Comparison of ENCODE assay signal across 22 mouse cellular contexts in genomic region chr1:91128849-91129248, GRCm38 (mm10). TPM values are rescaled to one million over a fixed set of nuclear protein-coding genes. Genes with fewer than 3 reads are reported as not detected.
A peak's percentile ranks its signal among the peaks of the same experiment; 100 is the strongest.
DNase-seq lines count a peak whose midpoint lies in the region; ATAC-seq and TF ChIP-seq lines count a peak whose summit lies in the region.
"Had no signal": no experiment of that assay in that cellular context is flagged by ENCODE, and none has a peak within 500 bp of the region (broad histone marks: within the 10 kb centered on the region; RNA-seq: fewer than 3 reads in every experiment).

No protein-coding gene starts in this region.

- no peaks in the 10 kb centered on the region for H3K27me3 ChIP-seq in intestine, postnatal 0 days (replicated peaks; ENCODE audit: control insufficient read depth, insufficient read depth, low read length)
- H3K27me3 ChIP-seq in intestine, embryonic 16.5 days (replicated peaks; ENCODE audit: control insufficient read depth, insufficient read depth, low read length), result no peaks in the 10 kb centered on the region
- no peaks in the 10 kb centered on the region for H3K27me3 ChIP-seq in liver, postnatal 0 days (ENCODE audit: insufficient read depth, low read length)
- H3K27me3 ChIP-seq in liver, embryonic 11.5 days (replicated peaks; ENCODE audit: control insufficient read depth, insufficient read depth, low read length), result no peaks in the 10 kb centered on the region
- H3K27me3 ChIP-seq in ES-Bruce4 (ENCODE audit: control insufficient read depth, insufficient read depth, low read length, poor library complexity, severe bottlenecking), result no peaks in the 10 kb centered on the region
- H3K27me3 ChIP-seq: megakaryocyte, embryonic 14.5 days had no signal

- TF ChIP-seq POLR2A in ES-Bruce4 (IDR thresholded peaks at IDR 0.05; ENCODE audit: insufficient read depth, low read length), result no peak
- no peak for TF ChIP-seq POLR2A in bone marrow, adult 2 months (IDR thresholded peaks at IDR 0.05; ENCODE audit: borderline replicate concordance, control insufficient read depth, low read depth, low read length)

- H3K4me3 ChIP-seq in intestine, postnatal 0 days (ENCODE audit: low read depth, low read length), result no peak overlapping the region
- no peak overlapping the region for H3K4me3 ChIP-seq in intestine, embryonic 16.5 days (ENCODE audit: low read length)
- no peak overlapping the region for H3K4me3 ChIP-seq in liver, postnatal 0 days (ENCODE audit: low read depth, low read length)
- no peak overlapping the region for H3K4me3 ChIP-seq in liver, embryonic 11.5 days (ENCODE audit: low read depth, low read length)
- no peak overlapping the region for H3K4me3 ChIP-seq in ES-Bruce4 (ENCODE audit: low read depth, low read length)
- H3K4me3 ChIP-seq in bone marrow, adult 2 months (replicated peaks; ENCODE audit: control insufficient read depth, low read depth, low read length), result no peak overlapping the region
- H3K4me3 ChIP-seq: forebrain, embryonic 10.5 days; megakaryocyte, embryonic 14.5 days had no signal

- peak; percentile 45 for TF ChIP-seq CTCF in intestine, postnatal 0 days (IDR thresholded peaks at IDR 0.05; ENCODE audit: low read depth)
- TF ChIP-seq CTCF in liver, postnatal 0 days (IDR thresholded peaks at IDR 0.05; ENCODE audit: low read depth), result peak; percentile 35
- peak; percentile 30 for TF ChIP-seq CTCF in ES-Bruce4 (IDR thresholded peaks at IDR 0.05; ENCODE audit: low read depth, low read length)
- TF ChIP-seq CTCF in bone marrow, adult 2 months (IDR thresholded peaks at IDR 0.05; ENCODE audit: control insufficient read depth, insufficient read depth, low read length), result peak; percentile 23; the same call in 1 of the 2 replicates

- no peak for ATAC-seq in intestine, postnatal 0 days
- ATAC-seq in intestine, embryonic 16.5 days, result no peak
- no peak for ATAC-seq in liver, postnatal 0 days
- no peak for ATAC-seq in liver, embryonic 11.5 days (replicated peaks; ENCODE audit: low FRiP score)
- no peak for ATAC-seq in erythroblast, adult 5-6 weeks (replicated peaks; ENCODE audit: low FRiP score, poor library complexity, severe bottlenecking)
- ATAC-seq in granulocyte monocyte progenitor cell, adult 5-6 weeks (replicated peaks; ENCODE audit: poor library complexity, severe bottlenecking), result no peak
- ATAC-seq: activated CD4-positive, CD25-positive, alpha-beta regulatory T cell, adult 4 months had no signal

- no peak overlapping the region for H3K27ac ChIP-seq in intestine, postnatal 0 days (ENCODE audit: low read depth, low read length)
- no peak overlapping the region for H3K27ac ChIP-seq in intestine, embryonic 16.5 days (ENCODE audit: low read length)
- H3K27ac ChIP-seq in liver, postnatal 0 days (ENCODE audit: low read depth), result no peak overlapping the region
- H3K27ac ChIP-seq in liver, embryonic 11.5 days (ENCODE audit: low read depth, low read length), result no peak overlapping the region
- no peak overlapping the region for H3K27ac ChIP-seq in ES-Bruce4 (ENCODE audit: insufficient read depth, low read length)
- H3K27ac ChIP-seq in bone marrow, adult 2 months (ENCODE audit: control insufficient read depth, insufficient read depth, low read depth, low read length, poor library complexity), result no peak overlapping the region
- H3K27ac ChIP-seq: forebrain, embryonic 10.5 days had no signal

- no peak overlapping the region for H3K4me2 ChIP-seq in intestine, postnatal 0 days (replicated peaks; ENCODE audit: low read depth)
- no peak overlapping the region for H3K4me2 ChIP-seq in intestine, embryonic 16.5 days (ENCODE audit: low read depth, low read length)
- no peak overlapping the region for H3K4me2 ChIP-seq in liver, postnatal 0 days (ENCODE audit: low read depth, low read length)
- H3K4me2 ChIP-seq in liver, embryonic 11.5 days, result no peak overlapping the region

- 0 out of 2 replicates have a peak, but pooled peaks cover 7% of the 10 kb centered on the region for H3K9me3 ChIP-seq in intestine, postnatal 0 days (ENCODE audit: control insufficient read depth)
- peaks cover 6% of the 10 kb centered on the region; the same call in 1 of the 2 replicates for H3K9me3 ChIP-seq in intestine, embryonic 16.5 days (ENCODE audit: control insufficient read depth, low read length)
- peaks cover 3% of the 10 kb centered on the region for H3K9me3 ChIP-seq in liver, postnatal 0 days (ENCODE audit: low read length)
- no peaks in the 10 kb centered on the region; the same call in 1 of the 2 replicates for H3K9me3 ChIP-seq in liver, embryonic 11.5 days (ENCODE audit: control insufficient read depth, low read length)
- H3K9me3 ChIP-seq in ES-Bruce4 (replicated peaks; ENCODE audit: control insufficient read depth, insufficient read depth, low read length, poor library complexity, severe bottlenecking), result peaks cover 18% of the 10 kb centered on the region

- H3K36me3 ChIP-seq in intestine, postnatal 0 days (ENCODE audit: control insufficient read depth, insufficient read depth), result peaks cover 57% of the 10 kb centered on the region
- peaks cover 17% of the 10 kb centered on the region for H3K36me3 ChIP-seq in intestine, embryonic 16.5 days (ENCODE audit: control insufficient read depth, insufficient read depth, low read length)
- peaks cover 43% of the 10 kb centered on the region for H3K36me3 ChIP-seq in liver, postnatal 0 days (replicated peaks; ENCODE audit: insufficient read depth, low read length)
- H3K36me3 ChIP-seq in liver, embryonic 11.5 days (ENCODE audit: control insufficient read depth, insufficient read depth, low read length), result peaks cover 17% of the 10 kb centered on the region; the same call in 1 of the 2 replicates
- peaks cover 5% of the 10 kb centered on the region for H3K36me3 ChIP-seq in ES-Bruce4 (ENCODE audit: control insufficient read depth, insufficient read depth, low read length, poor library complexity, severe bottlenecking)

- TF ChIP-seq EP300 in liver, postnatal 0 days (IDR thresholded peaks at IDR 0.05; ENCODE audit: low read depth), result no peak
- TF ChIP-seq EP300 in ES-Bruce4 (IDR thresholded peaks at IDR 0.05; ENCODE audit: insufficient read depth, low read depth, low read length), result no peak

- 89% methylated on average over 4 of the region's 4 CpGs for WGBS in intestine, postnatal 0 days
- WGBS in intestine, embryonic 16.5 days, result 90% methylated on average over 4 of the region's 4 CpGs
- 83% methylated on average over 4 of the region's 4 CpGs for WGBS in liver, postnatal 0 days (ENCODE audit: insufficient replicate concordance)
- 81% methylated on average over 4 of the region's 4 CpGs for WGBS in liver, embryonic 11.5 days
- WGBS in bone marrow, adult 2 months, result 83% methylated on average over 4 of the region's 4 CpGs

- DNase-seq in liver, postnatal 0 days, result no peak
- no peak for DNase-seq in liver, embryonic 11.5 days (ENCODE audit: low spot score)
- DNase-seq: adrenal gland, postnatal 10 days; B cell, adult 2 months; cerebellum, adult 11 months; cerebellum, postnatal 14 days; embryo, embryonic 11 days; gastrocnemius, postnatal 14 days; lung, postnatal 10 days; midbrain, embryonic 14.5 days; thymus, postnatal 25 days had no signal

- no peak overlapping the region for H3K9ac ChIP-seq in intestine, postnatal 0 days (ENCODE audit: low read depth, low read length)
- no peak overlapping the region for H3K9ac ChIP-seq in intestine, embryonic 16.5 days (ENCODE audit: low read depth, low read length)
- H3K9ac ChIP-seq in liver, postnatal 0 days (replicated peaks), result no peak overlapping the region
- no peak overlapping the region for H3K9ac ChIP-seq in liver, embryonic 11.5 days (ENCODE audit: low read depth, low read length)
- no peak overlapping the region for H3K9ac ChIP-seq in ES-Bruce4 (ENCODE audit: low read depth, poor library complexity, severe bottlenecking)

- no peaks in the 10 kb centered on the region for H3K4me1 ChIP-seq in intestine, postnatal 0 days (replicated peaks; ENCODE audit: control insufficient read depth, insufficient read depth, low read length)
- H3K4me1 ChIP-seq in intestine, embryonic 16.5 days (ENCODE audit: control insufficient read depth, insufficient read depth, low read length), result no peaks in the 10 kb centered on the region
- no peaks in the 10 kb centered on the region for H3K4me1 ChIP-seq in liver, postnatal 0 days (ENCODE audit: insufficient read depth)
- no peaks in the 10 kb centered on the region for H3K4me1 ChIP-seq in liver, embryonic 11.5 days (replicated peaks; ENCODE audit: control insufficient read depth, insufficient read depth, low read length)
- H3K4me1 ChIP-seq in ES-Bruce4 (ENCODE audit: control insufficient read depth, insufficient read depth, low read length), result no peaks in the 10 kb centered on the region
- H3K4me1 ChIP-seq in bone marrow, adult 2 months (ENCODE audit: control insufficient read depth, insufficient read depth, low read length), result no peaks in the 10 kb centered on the region
- H3K4me1 ChIP-seq: forebrain, embryonic 10.5 days; megakaryocyte, embryonic 14.5 days had no signal

RNA-seq across cellular contexts. Expression of gene Rbm44, which starts 16.0 kb away (rescaled TPM):
- 0.13 and 0.52 TPM in 2 replicates for polyA plus RNA-seq in intestine, postnatal 0 days (2015; fragmentation: Nextera tagmentation; extraction: Ambion mirVana)
- 0.44 and 0.53 TPM in 2 replicates for polyA plus RNA-seq in intestine, embryonic 16.5 days (2015; fragmentation: Nextera tagmentation; extraction: Ambion mirVana)
- 0.32 and 0.87 TPM in 2 replicates for polyA plus RNA-seq in liver, postnatal 0 days (2015; fragmentation: Nextera tagmentation; extraction: Ambion mirVana)
- polyA plus RNA-seq in liver, embryonic 11.5 days (2014; fragmentation: Nextera tagmentation; extraction: Ambion mirVana), result 2.4 TPM in 2 replicates
- 8.3 and 11.9 TPM in 2 replicates for polyA plus RNA-seq in ES-Bruce4 (2011; ENCODE audit: insufficient read depth, insufficient read length, low read depth, missing spikeins)
- polyA plus RNA-seq in bone marrow, adult 2 months (2011; ENCODE audit: insufficient read depth, insufficient read length, low replicate concordance, missing spikeins), result 4.2 and 11.0 TPM in 2 replicates
- total RNA-seq in erythroblast, adult 5-6 weeks (2015; ENCODE audit: low replicate concordance), result 0.58 and 8.4 TPM in 2 replicates
- 0.70 and 4.1 TPM in 2 replicates for total RNA-seq in erythroblast, adult 5-6 weeks (2017; ENCODE audit: low replicate concordance)
- 1.1 and 9.6 TPM in 2 replicates for total RNA-seq in granulocyte monocyte progenitor cell, adult 5-6 weeks (2014; fragmentation: Nextera tagmentation)
- total RNA-seq in granulocyte monocyte progenitor cell, adult 5-6 weeks (2017), result 5.2 and 7.8 TPM in 2 replicates
- total RNA-seq: gastrocnemius, postnatal 14 days; layer of hippocampus, postnatal 25 days had no signal
- polyA plus RNA-seq: large intestine, adult 2 months had no signal

RNA-seq across cellular contexts. Expression of gene Ramp1, which starts 50.8 kb away (rescaled TPM):
- polyA plus RNA-seq in intestine, postnatal 0 days (2015; fragmentation: Nextera tagmentation; extraction: Ambion mirVana), result 16.1 and 16.5 TPM in 2 replicates
- 11.4 and 11.9 TPM in 2 replicates for polyA plus RNA-seq in intestine, embryonic 16.5 days (2015; fragmentation: Nextera tagmentation; extraction: Ambion mirVana)
- polyA plus RNA-seq in liver, postnatal 0 days (2015; fragmentation: Nextera tagmentation; extraction: Ambion mirVana), result 9.6 and 10.6 TPM in 2 replicates
- polyA plus RNA-seq in liver, embryonic 11.5 days (2014; fragmentation: Nextera tagmentation; extraction: Ambion mirVana), result 3.5 and 4.0 TPM in 2 replicates
- 0.69 TPM in 1 of 2 replicates, not detected in the other for polyA plus RNA-seq in ES-Bruce4 (2011; ENCODE audit: insufficient read depth, insufficient read length, low read depth, missing spikeins)
- 12.9 and 22.2 TPM in 2 replicates for polyA plus RNA-seq in bone marrow, adult 2 months (2011; ENCODE audit: insufficient read depth, insufficient read length, low replicate concordance, missing spikeins)
- total RNA-seq in erythroblast, adult 5-6 weeks (2015; ENCODE audit: low replicate concordance), result 25.9 and 28.2 TPM in 2 replicates
- total RNA-seq in erythroblast, adult 5-6 weeks (2017; ENCODE audit: low replicate concordance), result 15.9 and 17.1 TPM in 2 replicates
- total RNA-seq in granulocyte monocyte progenitor cell, adult 5-6 weeks (2014; fragmentation: Nextera tagmentation), result 160 and 199 TPM in 2 replicates
- 179 and 199 TPM in 2 replicates for total RNA-seq in granulocyte monocyte progenitor cell, adult 5-6 weeks (2017)
